Mouse (Mus musculus): ENCODE results near the gene Srp14.

Gene Srp14

GRCm38 (mm10) chr2:118442172-118442571, 37.3 kb downstream of the Srp14 start:
- DNase-seq (ENCODE audit: low read depth): no peak

- DNase-seq (ENCODE audit: low read depth): peak; percentile 12
Measured at GRCm38 (mm10) chr2:118431589-118431988, 47.9 kb downstream of the Srp14 start.

GRCm38 (mm10) chr2:118430630-118431029, 48.9 kb downstream of the Srp14 start:
- no peak for DNase-seq (ENCODE audit: low read depth)

- DNase-seq (ENCODE audit: low read depth): no peak
Measured at GRCm38 (mm10) chr2:118429297-118429696, 50.2 kb downstream of the Srp14 start.

GRCm38 (mm10) chr2:118428296-118428695, 51.2 kb downstream of the Srp14 start:
- DNase-seq (ENCODE audit: low read depth): no peak

All from fibroblast of lung, adult 2 months (primary cell).